Mouse (Mus musculus): ENCODE results near the gene Galt. TPM values are rescaled to one million over a fixed set of nuclear protein-coding genes. Genes with fewer than 3 reads are reported as not detected.
A peak's percentile ranks its signal among the peaks of the same experiment; 100 is the strongest.

The Galt gene
- total and polyA plus RNA-seq, 3 experiments, result 19.1 to 23.2 (median 22.9) TPM

- Histone ChIP-seq H3K4me1 (ENCODE audit: control insufficient read depth in 1 of 2, insufficient read depth in 2 of 2) (peaks cover 8 to 15% of the 10 kb centered on the region in 2 experiments; a peak in 3 of 4 replicates), H3K79me2 (replicated peaks; ENCODE audit: control insufficient read depth, extremely low read depth, insufficient read depth, poor library complexity, severe bottlenecking) (0 out of 2 replicates have a peak, but pooled peaks cover 8% of the 10 kb centered on the region), H3K27me3 (replicated peaks) (peaks cover 25% of the 10 kb centered on the region), H3K27ac (ENCODE audit: insufficient read depth, low read depth) (peak overlapping the region; percentile 46), H3K4me3 (replicated peaks in 1 of 3; ENCODE audit: low read depth in 2 of 3, low read length in 2 of 3, poor library complexity in 1 of 3) (peak overlapping the region; percentile 63 to 89 (median 87)), H3K4me2 (ENCODE audit: insufficient read depth, low read depth, poor library complexity, severe bottlenecking) (peak overlapping the region; percentile 62), H3K9me3 (replicated peaks; ENCODE audit: low read length) (peaks cover 6% of the 10 kb centered on the region), H3K9ac (ENCODE audit: insufficient read depth, low read depth) (peak overlapping the region; percentile 47), H3K36me3 (replicated peaks in 1 of 2; ENCODE audit: control insufficient read depth in 1 of 2, insufficient read depth in 1 of 2, low read length in 1 of 2) (peaks cover 13 to 19% of the 10 kb centered on the region in 2 experiments)
- dilution Hi-C loops (cut with MboI; ENCODE audit: extremely low pct_ligation_motif_present, extremely low pct_unique_long_range_greater_than_20kb, low sequenced_read_pairs), result no loop called here
- no peak; the same call in 1 of the 2 replicates for TF ChIP-seq HCFC1 (IDR thresholded peaks at IDR 0.05; ENCODE audit: low read depth, low read length)
- TF ChIP-seq POLR2AphosphoS2 (IDR thresholded peaks at IDR 0.05; ENCODE audit: low read depth, low read length), result no peak
- TF ChIP-seq TCF12 (IDR thresholded peaks at IDR 0.05; ENCODE audit: low read depth, low read length), result peak; percentile 20; the same call in 1 of the 2 replicates
- no peak for TF ChIP-seq ETS1 (conservative IDR thresholded peaks at IDR 0.05; ENCODE audit: low read depth, low read length)
- TF ChIP-seq POLR2A (IDR thresholded peaks at IDR 0.05; ENCODE audit: low read depth, low read length), result no peak
- peak; percentile 57; the same call in 1 of the 2 replicates for TF ChIP-seq MYC (IDR thresholded peaks at IDR 0.05; ENCODE audit: low read depth, low read length)
- TF ChIP-seq USF1 (IDR thresholded peaks at IDR 0.05; ENCODE audit: low read depth, low read length), result peak; percentile 15; the same call in 1 of the 2 replicates
- no peak for TF ChIP-seq JUND (conservative IDR thresholded peaks at IDR 0.05; ENCODE audit: low read depth, low read length)
- TF ChIP-seq MAX (IDR thresholded peaks at IDR 0.05; ENCODE audit: low read length), result peak; percentile 85; the same call in 1 of the 2 replicates
- TF ChIP-seq E2F4 (IDR thresholded peaks at IDR 0.05; ENCODE audit: insufficient replicate concordance, low read depth, low read length), result no peak
- TF ChIP-seq IRF4 (IDR thresholded peaks at IDR 0.05; ENCODE audit: low read depth, low read length), result peak; percentile 24; the same call in 1 of the 2 replicates
- TF ChIP-seq ZKSCAN1 (IDR thresholded peaks at IDR 0.05; ENCODE audit: borderline replicate concordance, low read depth, low read length), result no peak
- TF ChIP-seq USF2 (conservative IDR thresholded peaks at IDR 0.05; ENCODE audit: low read depth, low read length), result no peak
- 0 out of 2 replicates have a peak, but pooled peaks have one; percentile 14 for TF ChIP-seq BHLHE40 (IDR thresholded peaks at IDR 0.05; ENCODE audit: low read depth, low read length)
- 0 out of 2 replicates have a peak, but pooled peaks have one; percentile 28 for TF ChIP-seq NELFE (IDR thresholded peaks at IDR 0.05; ENCODE audit: low read depth, low read length)
- TF ChIP-seq RAD21 (IDR thresholded peaks at IDR 0.05; ENCODE audit: low read depth, low read length), result no peak; the same call in 1 of the 2 replicates
- TF ChIP-seq ELF1 (IDR thresholded peaks at IDR 0.05; ENCODE audit: low read depth, low read length), result no peak
- TF ChIP-seq RCOR1 (conservative IDR thresholded peaks at IDR 0.05; ENCODE audit: low read depth, low read length), result no peak
- TF ChIP-seq EP300 (IDR thresholded peaks at IDR 0.05; ENCODE audit: low read length), result peak; percentile 24
- 0 out of 2 replicates have a peak, but pooled peaks have one; percentile 9 for TF ChIP-seq CHD1 (IDR thresholded peaks at IDR 0.05; ENCODE audit: low read depth, low read length)
- no peak for TF ChIP-seq CHD2 (IDR thresholded peaks at IDR 0.05; ENCODE audit: low read length)
- no peak for TF ChIP-seq KAT2A (IDR thresholded peaks at IDR 0.05; ENCODE audit: insufficient replicate concordance, low read length)
- no peak for TF ChIP-seq PAX5 (IDR thresholded peaks at IDR 0.05; ENCODE audit: low read length)
- no peak for TF ChIP-seq JUN (IDR thresholded peaks at IDR 0.05; ENCODE audit: insufficient read depth, low read depth, low read length)
- no peak for TF ChIP-seq ZC3H11A (IDR thresholded peaks at IDR 0.05; ENCODE audit: low read depth, low read length)
- TF ChIP-seq CTCF (conservative IDR thresholded peaks at IDR 0.05 in 1 of 2, IDR thresholded peaks at IDR 0.05 in 1 of 2; ENCODE audit: low read depth in 2 of 2, low read length in 2 of 2), result peak in 1 of 2 experiments; percentile 49; a peak in 2 of 4 replicates
- 0 out of 2 replicates have a peak, but pooled peaks have one; percentile 17 for TF ChIP-seq NRF1 (IDR thresholded peaks at IDR 0.05; ENCODE audit: low read depth, low read length)
- no peak for TF ChIP-seq ZNF384 (IDR thresholded peaks at IDR 0.05; ENCODE audit: low read depth, low read length)
- peak; percentile 93 for TF ChIP-seq MXI1 (IDR thresholded peaks at IDR 0.05; ENCODE audit: low read depth, low read length)
- TF ChIP-seq TBP (conservative IDR thresholded peaks at IDR 0.05; ENCODE audit: low read depth, low read length), result no peak
- no peak for TF ChIP-seq ZMIZ1 (IDR thresholded peaks at IDR 0.05; ENCODE audit: low read depth, low read length)
- peak; percentile 54; the same call in 1 of the 2 replicates for TF ChIP-seq SIN3A (IDR thresholded peaks at IDR 0.05; ENCODE audit: low read length)
- in situ Hi-C loops (cut with MboI; ENCODE audit: low pct_ligation_motif_present, low pct_unique_long_range_greater_than_20kb, low sequenced_read_pairs), result no loop called here
- peak; percentile 76 for DNase-seq (ENCODE audit: extremely low read depth)
Measured at GRCm38 (mm10) chr4:41740380-41741157, 14.5 kb upstream of the Galt start.

Measured in CH12.LX (cell line).